Mouse (Mus musculus): ENCODE results near the gene Jazf1.

Gene Jazf1

GRCm38 (mm10) chr6:53067989-53068874 is at the start of gene Jazf1:
Gene Jazf1 (minus strand): TSS chr6:53068631.
- DNase-seq (ENCODE audit: low spot score) = peak; percentile 58

GRCm38 (mm10) chr6:53117855-53118254 is 49.4 kb upstream of the Jazf1 start:
- no peak for DNase-seq (ENCODE audit: low spot score)

GRCm38 (mm10) chr6:53086879-53087278 is 18.4 kb upstream of the Jazf1 start:
- DNase-seq (ENCODE audit: low spot score) = no peak

GRCm38 (mm10) chr6:53081241-53081640 is 12.8 kb upstream of the Jazf1 start:
- no peak for DNase-seq (ENCODE audit: low spot score)

- peak; percentile 14 for DNase-seq (ENCODE audit: low spot score)
Measured at GRCm38 (mm10) chr6:53078671-53079070, 10.2 kb upstream of the Jazf1 start.

- DNase-seq (ENCODE audit: low spot score) = no peak
Measured at GRCm38 (mm10) chr6:53071732-53072131, 3.3 kb upstream of the Jazf1 start.

GRCm38 (mm10) chr6:53069976-53070575 is 1.6 kb upstream of the Jazf1 start:
- no peak for DNase-seq (ENCODE audit: low spot score)

GRCm38 (mm10) chr6:53068875-53069178 is 396 bp upstream of the Jazf1 start:
- DNase-seq (ENCODE audit: low spot score) = no peak

GRCm38 (mm10) chr6:53067446-53067988 is 914 bp downstream of the Jazf1 start:
- no peak for DNase-seq (ENCODE audit: low spot score)

GRCm38 (mm10) chr6:53066978-53067377 is 1.5 kb downstream of the Jazf1 start:
- no peak for DNase-seq (ENCODE audit: low spot score)

- DNase-seq (ENCODE audit: low spot score) = no peak
Measured at GRCm38 (mm10) chr6:53064070-53064469, 4.4 kb downstream of the Jazf1 start.

- DNase-seq (ENCODE audit: low spot score) = no peak
Measured at GRCm38 (mm10) chr6:53054909-53055308, 13.5 kb downstream of the Jazf1 start.

- DNase-seq (ENCODE audit: low spot score) = no peak
Measured at GRCm38 (mm10) chr6:53045501-53045900, 22.9 kb downstream of the Jazf1 start.

GRCm38 (mm10) chr6:53038176-53038575 is 30.3 kb downstream of the Jazf1 start:
- no peak for DNase-seq (ENCODE audit: low spot score)

GRCm38 (mm10) chr6:53034362-53035011 is 33.9 kb downstream of the Jazf1 start:
- DNase-seq (ENCODE audit: low spot score) = no peak

- DNase-seq (ENCODE audit: low spot score) = no peak
Measured at GRCm38 (mm10) chr6:53032730-53033484, 35.5 kb downstream of the Jazf1 start.

- no peak for DNase-seq (ENCODE audit: low spot score)
Measured at GRCm38 (mm10) chr6:53022069-53022468, 46.4 kb downstream of the Jazf1 start.

GRCm38 (mm10) chr6:53021081-53021480 is 47.4 kb downstream of the Jazf1 start:
- DNase-seq (ENCODE audit: low spot score) = no peak

- no peak for DNase-seq (ENCODE audit: low spot score)
Measured at GRCm38 (mm10) chr6:53017357-53018205, 50.9 kb downstream of the Jazf1 start.

- DNase-seq (ENCODE audit: low spot score) = no peak
Measured at GRCm38 (mm10) chr6:53014460-53015455, 53.7 kb downstream of the Jazf1 start.

Data from ovary, postnatal 36 days (tissue).